9 mouse cellular contexts compared by ENCODE assay signal in the genomic region with DNA sequence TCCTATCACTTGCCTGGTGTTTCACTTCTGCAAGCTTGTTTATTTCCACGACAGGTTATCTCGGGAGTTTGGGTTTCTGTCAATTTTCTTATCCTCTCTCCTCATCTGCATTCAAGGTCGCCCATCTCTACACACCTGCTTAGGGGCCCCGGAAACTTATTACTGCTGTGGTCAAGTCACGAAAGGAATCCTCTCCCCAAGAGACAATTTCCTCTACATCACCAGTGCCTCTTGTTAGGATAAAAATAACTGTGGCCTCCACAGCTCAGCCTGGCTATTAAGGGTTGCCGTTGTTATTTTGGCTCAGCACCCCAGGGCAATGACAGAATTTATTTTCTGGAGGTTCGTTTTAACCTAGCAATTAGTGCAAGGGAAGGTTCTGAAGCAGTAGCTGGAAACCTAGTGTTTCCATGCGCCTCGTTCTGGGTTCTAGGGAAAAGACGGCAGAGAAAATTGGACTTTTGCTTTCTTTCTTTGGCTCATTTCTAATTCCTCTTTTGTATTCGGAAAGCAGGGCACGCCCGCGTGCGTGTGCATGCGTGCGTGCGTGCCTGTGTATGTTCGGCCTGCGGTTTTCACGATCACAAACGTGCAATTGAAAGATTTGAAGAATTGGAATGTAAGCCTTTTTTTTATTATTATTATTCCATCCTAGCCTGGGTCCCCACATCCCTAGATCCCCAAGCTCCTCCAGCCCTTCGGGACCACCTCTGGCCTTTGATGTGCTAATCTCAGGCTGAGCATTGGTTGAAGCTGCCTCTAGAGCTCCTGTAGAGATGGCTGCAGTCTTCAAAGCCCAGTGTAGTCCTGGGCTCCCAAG.
DNase-seq lines count a peak whose midpoint lies in the region; ATAC-seq and TF ChIP-seq lines count a peak whose summit lies in the region.
"Had no signal": no experiment of that assay in that cellular context is flagged by ENCODE, and none has a peak within 500 bp of the region (broad histone marks: within the 10 kb centered on the region; RNA-seq: fewer than 3 reads in every experiment).

No protein-coding gene starts in this region.

- 12% methylated on average over 23 of the region's 23 CpGs for WGBS in embryonic facial prominence, embryonic 13.5 days
- 26% methylated on average over 23 of the region's 23 CpGs for WGBS in hindbrain, embryonic 13.5 days
- 18% methylated on average over 23 of the region's 23 CpGs for WGBS in midbrain, embryonic 11.5 days
- 79% methylated on average over 23 of the region's 23 CpGs for WGBS in cerebellum, adult 2 months

- no peak overlapping the region for H3K27ac ChIP-seq in embryonic facial prominence, embryonic 13.5 days
- no peak overlapping the region for H3K27ac ChIP-seq in hindbrain, embryonic 13.5 days
- no peak overlapping the region; the same call in 1 of the 2 replicates for H3K27ac ChIP-seq in midbrain, embryonic 11.5 days (ENCODE audit: low read depth, low read length)
- no peak overlapping the region for H3K27ac ChIP-seq in cerebellum, adult 2 months (ENCODE audit: insufficient read depth, low read length)

- peak; percentile 9 for DNase-seq in G1E (ENCODE audit: low spot score)
- peak; percentile 91 for DNase-seq in midbrain, embryonic 11.5 days (ENCODE audit: low spot score, missing footprints)
- no peak for DNase-seq in cerebellum, adult 2 months
- no peak for DNase-seq in right cerebral cortex, postnatal 36 days (ENCODE audit: low spot score in 2 of 2)
- DNase-seq in urinary bladder, postnatal 36 days (ENCODE audit: low spot score in 2 of 2): no peak
- DNase-seq in adipocyte (ENCODE audit: low spot score): no peak
- DNase-seq: lung, adult 2 months had no signal

- H3K4me2 ChIP-seq in embryonic facial prominence, embryonic 13.5 days: peak overlapping the region; percentile 48
- H3K4me2 ChIP-seq in hindbrain, embryonic 13.5 days: peak overlapping the region; percentile 46
- peak overlapping the region; percentile 37 for H3K4me2 ChIP-seq in midbrain, embryonic 11.5 days

- H3K9me3 ChIP-seq in G1E (replicated peaks): no peaks in the 10 kb centered on the region
- H3K9me3 ChIP-seq in embryonic facial prominence, embryonic 13.5 days: peaks cover 12% of the 10 kb centered on the region
- H3K9me3 ChIP-seq in hindbrain, embryonic 13.5 days: peaks cover 10% of the 10 kb centered on the region
- peaks cover 6% of the 10 kb centered on the region; the same call in 1 of the 2 replicates for H3K9me3 ChIP-seq in midbrain, embryonic 11.5 days (ENCODE audit: control insufficient read depth, low read length)

- H3K4me1 ChIP-seq in G1E (ENCODE audit: insufficient read depth, low read depth, low read length): peaks cover 43% of the 10 kb centered on the region
- H3K4me1 ChIP-seq in embryonic facial prominence, embryonic 13.5 days: peaks cover 39% of the 10 kb centered on the region
- peaks cover 20% of the 10 kb centered on the region for H3K4me1 ChIP-seq in hindbrain, embryonic 13.5 days (replicated peaks)
- H3K4me1 ChIP-seq in midbrain, embryonic 11.5 days (ENCODE audit: control insufficient read depth, insufficient read depth, low read length): peaks cover 16% of the 10 kb centered on the region
- no peaks in the 10 kb centered on the region for H3K4me1 ChIP-seq in cerebellum, adult 2 months (ENCODE audit: control insufficient read depth, insufficient read depth, low read length)

- peak overlapping the region; percentile 32; the same call in 1 of the 2 replicates for H3K9ac ChIP-seq in embryonic facial prominence, embryonic 13.5 days
- H3K9ac ChIP-seq in hindbrain, embryonic 13.5 days: peak overlapping the region; percentile 51
- H3K9ac ChIP-seq in midbrain, embryonic 11.5 days (ENCODE audit: low read length): peak overlapping the region; percentile 24; the same call in 1 of the 2 replicates

- no peak for TF ChIP-seq CTCF in G1E (IDR thresholded peaks at IDR 0.05; ENCODE audit: low read depth, low read length)
- no peak for TF ChIP-seq CTCF in cerebellum, adult 2 months (IDR thresholded peaks at IDR 0.05; ENCODE audit: borderline replicate concordance, insufficient read depth, low read depth, low read length)

- no peak for TF ChIP-seq POLR2A in cerebellum, adult 2 months (IDR thresholded peaks at IDR 0.05; ENCODE audit: borderline replicate concordance, insufficient read depth, low read length)

- H3K27me3 ChIP-seq in G1E (ENCODE audit: insufficient read depth, low read length): peaks cover 25% of the 10 kb centered on the region
- H3K27me3 ChIP-seq in embryonic facial prominence, embryonic 13.5 days: peaks cover 11% of the 10 kb centered on the region; the same call in 1 of the 2 replicates
- H3K27me3 ChIP-seq in hindbrain, embryonic 13.5 days: peaks cover 10% of the 10 kb centered on the region
- H3K27me3 ChIP-seq in midbrain, embryonic 11.5 days (ENCODE audit: control insufficient read depth, insufficient read depth, low read length): peaks cover 3% of the 10 kb centered on the region; the same call in 1 of the 2 replicates
- H3K27me3 ChIP-seq in cerebellum, adult 2 months (ENCODE audit: control insufficient read depth, insufficient read depth, low read length): no peaks in the 10 kb centered on the region

- no peak overlapping the region; the same call in 1 of the 2 replicates for H3K4me3 ChIP-seq in G1E (ENCODE audit: low read depth, low read length)
- H3K4me3 ChIP-seq in embryonic facial prominence, embryonic 13.5 days: no peak overlapping the region
- no peak overlapping the region for H3K4me3 ChIP-seq in hindbrain, embryonic 13.5 days
- peak overlapping the region; percentile 3; the same call in 1 of the 2 replicates for H3K4me3 ChIP-seq in midbrain, embryonic 11.5 days (ENCODE audit: low read depth, low read length)
- no peak overlapping the region for H3K4me3 ChIP-seq in cerebellum, adult 2 months (replicated peaks; ENCODE audit: insufficient read depth, low read depth, low read length)

- no peak for ATAC-seq in G1E (ENCODE audit: extremely low read depth, insufficient number of reproducible peaks, low FRiP score, poor library complexity, severe bottlenecking)
- ATAC-seq in embryonic facial prominence, embryonic 13.5 days (ENCODE audit: insufficient number of reproducible peaks, insufficient read depth, low FRiP score, low TSS enrichment, low read depth): no peak
- no peak for ATAC-seq in hindbrain, embryonic 13.5 days (ENCODE audit: low FRiP score)
- ATAC-seq in midbrain, embryonic 11.5 days (ENCODE audit: low FRiP score): no peak

- no peaks in the 10 kb centered on the region for H3K36me3 ChIP-seq in G1E (replicated peaks)
- no peaks in the 10 kb centered on the region for H3K36me3 ChIP-seq in embryonic facial prominence, embryonic 13.5 days
- H3K36me3 ChIP-seq in hindbrain, embryonic 13.5 days: no peaks in the 10 kb centered on the region
- H3K36me3 ChIP-seq in midbrain, embryonic 11.5 days (ENCODE audit: control insufficient read depth, insufficient read depth, low read length): no peaks in the 10 kb centered on the region

Comparison
In these comparisons a context has a peak if more than half of its experiments do, and no peak if none do; other contexts are left out.
1. DNase-seq: peak in G1E (single experiment) and midbrain, embryonic 11.5 days (single experiment); none in cerebellum, adult 2 months (0 of 2), right cerebral cortex, postnatal 36 days (0 of 2), urinary bladder, postnatal 36 days (0 of 2) and adipocyte (single experiment).
2. Peak in every context shown above with its lines, with median percentiles within 50 percentile points of each other: H3K4me2 ChIP-seq and H3K9ac ChIP-seq.